Mouse (Mus musculus) ES-CJ7 (cell line): ENCODE data around the gene Rgs12.

Experiments
- DNase-seq: peaks from one replicate; pipeline ENCODE4 v3.0.0; 2011; ENCODE audit warnings: low read depth, low spot score

Gene Rgs12

DNA sequence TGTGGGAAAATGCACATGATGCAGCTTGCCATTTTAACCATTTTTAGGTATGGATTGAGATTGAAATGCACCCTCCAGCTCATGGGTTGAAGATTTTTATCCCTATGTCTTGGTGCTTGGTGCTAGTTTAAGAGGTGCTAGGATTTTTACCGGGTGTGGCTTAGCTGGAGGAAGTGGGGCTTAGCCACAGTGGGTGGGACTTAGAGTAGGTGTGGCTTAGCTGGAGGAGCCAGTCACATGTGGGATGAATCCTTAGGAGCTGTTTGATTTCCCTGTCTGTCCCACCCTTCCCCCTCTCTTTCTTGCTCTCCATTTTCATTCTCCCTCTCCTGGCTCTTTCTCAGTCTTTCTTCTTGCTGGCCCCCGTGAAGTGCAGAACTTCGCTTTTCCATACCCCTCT, 32.5 kb downstream of the Rgs12 start:
- DNase-seq: peak; percentile 69

DNA sequence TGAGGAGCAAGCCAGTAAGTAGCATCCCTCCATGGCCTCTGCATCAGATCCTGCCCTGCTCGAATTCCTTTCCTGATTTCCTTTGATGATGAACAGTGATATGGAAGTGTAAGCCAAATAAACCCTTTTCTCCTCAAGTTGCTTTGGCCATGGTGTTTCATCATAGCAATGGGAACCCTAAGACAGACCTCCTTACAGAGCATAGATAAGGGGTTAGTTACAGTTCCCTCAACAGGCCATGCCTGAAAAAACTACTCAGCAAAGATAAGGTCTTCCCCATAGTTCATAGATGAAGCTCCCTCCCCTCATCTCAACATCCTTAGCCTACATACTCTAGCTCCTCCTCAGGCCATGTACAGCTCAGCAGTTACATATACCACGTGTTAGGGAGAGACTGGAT, 35.7 kb downstream of the Rgs12 start:
- DNase-seq: no peak

DNA sequence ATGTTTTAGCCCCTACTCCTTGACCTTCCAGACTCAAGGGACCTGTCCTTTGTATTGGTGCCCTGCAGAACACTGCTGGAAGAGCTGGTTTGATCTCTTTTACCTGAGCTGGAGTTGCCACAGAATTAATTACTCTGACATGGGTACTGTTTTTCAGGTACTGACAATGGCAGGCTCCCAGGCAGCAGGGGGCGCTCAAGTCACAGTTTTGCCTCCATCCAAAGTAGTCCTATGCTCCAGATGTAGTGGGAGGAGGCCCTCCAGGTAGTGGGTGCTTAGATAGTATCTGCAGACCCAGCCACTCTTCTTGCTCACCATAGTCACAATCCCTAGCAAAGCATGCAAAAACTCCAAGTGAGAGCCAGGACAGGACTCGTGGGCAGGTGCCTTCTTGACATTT, 36.6 kb downstream of the Rgs12 start:
- peak; percentile 63 for DNase-seq

DNA sequence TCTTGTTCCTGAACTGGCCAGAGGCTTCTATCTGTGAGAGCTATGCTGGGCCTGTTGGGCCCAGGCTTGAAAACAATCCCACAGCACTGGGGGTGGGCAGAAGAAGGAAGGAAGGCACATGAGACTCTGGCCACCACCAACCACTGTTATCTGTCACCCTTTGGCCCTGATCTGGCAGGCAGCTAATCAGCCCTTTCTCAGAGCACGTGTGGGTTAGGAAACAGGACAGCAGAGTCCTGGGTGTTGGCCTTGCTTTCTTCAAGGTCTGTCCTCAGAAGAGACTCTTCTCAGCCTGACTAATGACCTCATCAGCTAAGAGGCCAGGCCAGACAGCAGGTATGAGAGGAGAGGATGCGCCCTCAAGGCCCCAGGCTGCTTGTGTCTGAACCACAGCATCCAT, 38.2 kb downstream of the Rgs12 start:
- no peak for DNase-seq

DNA sequence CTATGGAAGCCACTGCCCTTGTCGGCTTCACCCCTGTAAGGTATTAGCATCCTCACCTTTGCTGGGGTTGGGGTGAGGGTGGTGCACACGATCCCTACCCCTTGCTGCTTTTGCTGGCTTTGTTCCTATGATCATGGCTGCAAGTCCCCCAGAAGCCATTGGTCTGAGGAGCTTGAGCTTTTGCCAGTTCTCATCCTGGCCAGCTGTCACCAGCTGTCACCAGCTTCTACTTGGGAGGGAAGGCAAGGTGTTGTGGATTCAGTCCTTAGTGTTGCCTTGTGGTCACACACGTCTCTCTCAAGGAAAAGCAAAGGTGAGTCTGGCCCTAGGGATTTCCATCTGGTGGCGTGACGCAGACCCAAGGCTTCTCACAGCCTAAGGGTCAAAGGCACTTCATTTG, 39.4 kb downstream of the Rgs12 start:
- no peak for DNase-seq

DNA sequence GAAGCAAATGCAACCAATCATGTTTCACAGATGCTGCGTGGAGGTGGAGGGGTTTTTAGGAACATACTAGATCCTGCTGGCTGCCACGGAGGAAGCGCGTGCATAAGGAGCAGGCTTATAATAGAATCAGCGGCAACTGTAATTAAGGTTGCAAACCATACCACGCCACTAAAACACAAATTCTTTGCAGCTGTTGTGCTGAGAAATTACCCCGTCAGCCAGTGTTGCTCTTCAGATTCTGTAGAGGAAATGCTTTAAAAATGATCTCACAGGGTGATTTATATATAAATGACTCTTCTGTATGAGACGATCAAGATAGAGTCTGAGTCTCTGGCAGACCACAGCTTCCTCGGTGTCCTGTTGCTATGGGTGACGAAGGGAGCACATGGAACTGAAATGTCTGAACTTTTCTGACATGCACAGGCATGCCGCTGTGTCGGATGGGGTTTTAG, 40.1 kb downstream of the Rgs12 start:
- no peak for DNase-seq

DNA sequence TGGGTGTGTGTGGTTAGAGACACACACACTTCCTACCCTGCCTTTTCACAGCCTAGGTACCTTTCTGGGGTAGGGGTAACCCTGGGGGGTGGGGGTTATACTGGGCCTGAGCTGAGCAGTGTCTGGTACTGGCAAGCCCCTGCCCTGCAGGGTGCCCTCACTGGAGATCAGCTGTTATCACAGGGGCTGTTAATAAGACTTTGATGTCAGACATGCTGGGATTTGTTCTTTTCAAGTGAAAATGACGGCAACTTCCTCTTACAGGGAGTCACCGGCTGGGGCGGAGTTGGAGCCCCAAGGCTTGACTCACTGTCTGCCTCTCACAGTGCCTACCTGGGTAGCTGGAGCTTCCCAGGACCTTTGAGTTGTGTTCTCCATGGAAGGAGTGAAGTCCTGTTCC, 49.5 kb downstream of the Rgs12 start:
- DNase-seq: peak; percentile 81

DNA sequence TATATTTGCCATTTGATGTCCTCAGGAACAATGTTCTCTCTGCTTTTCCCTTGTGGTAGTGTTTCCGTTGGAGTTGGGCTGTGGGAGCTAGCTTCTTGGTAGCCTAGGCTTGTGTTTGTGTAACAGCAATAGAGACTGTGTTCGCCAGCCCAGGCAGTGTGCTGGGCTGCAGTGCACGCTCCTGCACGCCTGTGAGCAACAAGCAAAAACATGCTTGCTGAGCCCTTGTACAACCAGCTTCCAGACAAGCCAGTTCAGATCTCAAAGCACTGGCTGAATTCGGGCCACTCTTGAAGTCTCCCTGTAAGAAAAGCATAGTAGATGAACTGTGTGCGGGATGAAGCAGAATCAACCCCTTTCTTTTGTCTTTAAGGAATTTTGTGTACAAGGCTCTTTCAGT, 50.0 kb downstream of the Rgs12 start:
- no peak for DNase-seq

DNA sequence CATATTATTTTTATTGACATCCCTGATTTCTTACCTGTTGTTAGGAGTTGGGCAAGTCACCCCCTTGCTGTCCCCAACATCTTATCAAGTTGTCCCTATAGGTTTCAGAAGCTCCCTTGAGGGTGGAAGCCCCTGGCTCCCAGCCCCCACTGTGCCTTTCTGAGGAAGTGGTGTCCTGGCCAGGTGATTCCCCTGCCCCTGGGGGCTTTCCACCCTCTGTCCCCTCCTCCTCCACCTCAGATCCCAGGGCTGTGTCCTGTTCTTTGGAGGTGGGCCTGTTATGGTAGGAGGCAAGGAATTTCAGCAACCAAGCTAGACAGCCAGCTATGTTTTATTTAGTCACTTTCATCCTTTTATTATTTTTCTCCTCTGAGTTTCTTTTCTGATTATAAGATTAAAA, 51.1 kb downstream of the Rgs12 start:
- DNase-seq: no peak

DNA sequence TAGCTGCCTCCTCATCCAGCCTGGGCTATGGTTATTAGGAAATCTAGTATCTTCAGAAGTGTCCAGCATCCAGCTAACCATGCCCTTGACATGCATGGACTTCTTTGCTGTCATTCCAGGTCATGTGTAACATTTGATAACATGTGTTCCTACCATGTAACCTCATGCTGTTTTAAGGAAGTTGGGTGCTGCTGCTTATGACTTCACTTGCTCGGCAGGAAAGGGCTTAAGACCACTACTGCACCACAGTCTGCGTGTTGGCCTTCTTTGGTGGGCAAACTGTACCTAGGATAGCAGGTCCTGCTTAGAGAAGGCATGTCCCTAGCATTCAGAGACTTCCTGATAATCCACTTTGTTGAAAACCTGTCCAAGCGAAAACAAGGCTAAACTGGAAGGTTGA, 51.9 kb downstream of the Rgs12 start:
- no peak for DNase-seq

DNA sequence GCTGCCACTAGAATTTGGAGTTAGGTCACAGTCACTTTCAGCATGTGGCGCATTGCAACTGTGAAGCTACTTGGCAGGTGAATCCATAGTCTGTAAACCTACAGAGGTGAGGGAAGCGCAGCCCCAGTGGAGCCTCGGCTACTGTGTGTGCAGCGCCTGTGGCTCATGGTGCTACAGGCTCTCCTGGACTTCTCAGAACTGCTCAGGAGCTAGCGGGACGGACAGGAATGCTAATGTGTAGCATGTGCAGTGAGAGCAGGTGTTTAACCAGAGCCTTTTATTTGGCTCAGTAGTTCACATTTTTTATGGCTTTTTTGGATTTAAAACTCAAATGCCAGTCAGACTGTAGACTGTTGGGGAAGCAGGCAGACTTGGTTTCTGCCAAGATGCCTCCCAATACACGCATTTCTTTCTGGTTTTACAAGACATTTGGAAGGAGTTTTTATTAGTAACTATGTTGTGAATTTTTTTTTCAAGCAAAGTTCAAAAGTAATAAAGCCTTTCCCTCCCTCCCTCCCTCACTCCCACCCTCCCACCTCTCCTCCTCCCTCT, 54.4 kb downstream of the Rgs12 start:
- DNase-seq: no peak

DNA sequence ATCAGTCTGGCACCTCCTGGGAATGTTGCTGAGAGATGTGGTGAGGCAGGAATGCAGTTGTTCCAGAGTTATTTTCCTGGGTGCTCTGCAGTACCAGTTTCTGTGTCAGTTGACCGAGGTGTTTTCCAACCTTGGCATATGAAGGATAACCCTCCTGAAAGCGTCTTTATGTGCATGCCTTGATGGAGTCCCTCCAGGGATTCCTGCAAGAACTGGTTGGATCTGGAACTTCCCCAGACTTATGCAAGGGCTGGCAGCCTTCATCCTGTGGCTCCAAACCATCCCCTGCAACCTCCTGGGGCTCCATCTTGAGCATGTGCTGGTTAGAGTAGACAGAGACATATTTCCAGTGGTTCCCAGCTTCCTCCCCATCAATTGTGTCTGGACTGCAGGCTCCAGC, 55.5 kb downstream of the Rgs12 start:
- DNase-seq: no peak

DNA sequence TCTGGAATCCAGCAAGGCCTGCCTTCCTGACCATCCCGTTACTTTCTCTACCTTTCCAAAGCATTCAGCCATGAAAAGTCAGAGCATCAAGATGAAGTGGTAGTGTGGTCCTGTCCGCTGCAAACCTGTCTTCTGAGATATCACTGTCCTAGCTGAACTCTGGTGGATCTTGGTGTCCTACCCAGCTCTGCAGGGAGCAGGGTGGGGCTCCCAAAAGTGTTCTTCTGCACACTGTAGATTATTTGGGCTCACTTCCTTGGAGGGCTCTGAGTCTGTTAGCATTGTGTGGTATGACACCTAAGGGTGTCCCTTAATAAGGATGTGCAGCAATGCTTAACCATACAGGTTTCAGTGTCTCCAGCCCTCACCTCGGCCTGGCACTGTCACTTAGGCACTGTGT, 56.4 kb downstream of the Rgs12 start:
- DNase-seq: no peak

DNA sequence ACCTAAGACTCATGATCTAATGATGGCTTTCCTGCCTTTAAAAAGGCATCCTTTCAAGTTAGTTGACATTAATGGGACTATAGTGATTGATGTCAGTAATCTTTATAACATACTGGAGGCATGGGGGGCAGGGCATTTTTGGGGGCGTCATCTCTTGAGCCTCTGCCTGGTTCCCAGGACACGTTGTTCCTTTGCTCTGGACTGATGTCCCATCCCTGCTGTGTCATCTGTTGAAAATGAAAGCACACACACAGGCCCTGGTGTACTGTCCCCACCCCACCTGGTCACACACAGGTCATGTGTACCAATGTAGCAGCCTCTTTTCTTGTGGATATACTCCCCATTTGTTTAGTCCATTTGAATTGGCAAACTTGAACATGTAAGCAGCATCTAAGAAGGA, 57.4 kb downstream of the Rgs12 start:
- DNase-seq: no peak

DNA sequence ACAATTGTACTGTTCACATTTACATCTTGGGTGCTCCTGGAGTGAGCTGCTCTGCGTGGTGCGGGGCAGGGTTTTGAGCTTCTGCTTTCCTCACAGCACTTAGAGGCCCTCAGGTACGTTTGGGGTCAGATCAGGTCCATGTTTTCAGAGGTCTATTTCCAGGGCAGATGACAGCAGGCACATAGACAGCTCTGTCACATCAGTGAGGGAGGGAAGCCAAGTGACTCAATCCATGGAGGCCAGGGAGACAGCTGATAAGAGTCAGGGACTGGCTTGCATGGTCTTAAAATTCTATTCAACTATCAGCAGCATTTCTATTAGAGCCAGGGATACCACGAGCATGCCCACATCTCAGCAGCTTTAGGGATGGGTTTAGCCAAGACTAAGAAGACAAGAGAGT, 59.9 kb downstream of the Rgs12 start:
- no peak for DNase-seq

DNA sequence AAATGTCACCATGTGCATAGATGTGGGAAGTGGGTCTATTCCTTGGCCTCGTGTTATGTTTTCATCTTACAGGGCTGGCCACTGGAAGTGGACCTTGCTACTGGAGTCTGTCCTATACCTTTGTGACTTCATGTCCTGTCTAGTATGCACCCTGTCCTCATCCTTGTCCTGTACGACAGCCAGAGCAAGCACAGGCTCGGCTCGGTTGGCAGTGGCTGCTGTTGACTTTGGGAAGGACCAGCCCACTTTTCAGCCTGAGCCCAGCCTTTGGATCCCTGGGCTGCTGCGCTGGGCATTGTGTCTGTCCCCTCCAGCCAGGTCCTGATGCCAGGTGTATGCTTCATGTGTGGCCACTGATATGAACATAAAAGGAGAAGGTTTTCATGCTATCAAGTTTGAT, 61.4 kb downstream of the Rgs12 start:
- DNase-seq: no peak

DNA sequence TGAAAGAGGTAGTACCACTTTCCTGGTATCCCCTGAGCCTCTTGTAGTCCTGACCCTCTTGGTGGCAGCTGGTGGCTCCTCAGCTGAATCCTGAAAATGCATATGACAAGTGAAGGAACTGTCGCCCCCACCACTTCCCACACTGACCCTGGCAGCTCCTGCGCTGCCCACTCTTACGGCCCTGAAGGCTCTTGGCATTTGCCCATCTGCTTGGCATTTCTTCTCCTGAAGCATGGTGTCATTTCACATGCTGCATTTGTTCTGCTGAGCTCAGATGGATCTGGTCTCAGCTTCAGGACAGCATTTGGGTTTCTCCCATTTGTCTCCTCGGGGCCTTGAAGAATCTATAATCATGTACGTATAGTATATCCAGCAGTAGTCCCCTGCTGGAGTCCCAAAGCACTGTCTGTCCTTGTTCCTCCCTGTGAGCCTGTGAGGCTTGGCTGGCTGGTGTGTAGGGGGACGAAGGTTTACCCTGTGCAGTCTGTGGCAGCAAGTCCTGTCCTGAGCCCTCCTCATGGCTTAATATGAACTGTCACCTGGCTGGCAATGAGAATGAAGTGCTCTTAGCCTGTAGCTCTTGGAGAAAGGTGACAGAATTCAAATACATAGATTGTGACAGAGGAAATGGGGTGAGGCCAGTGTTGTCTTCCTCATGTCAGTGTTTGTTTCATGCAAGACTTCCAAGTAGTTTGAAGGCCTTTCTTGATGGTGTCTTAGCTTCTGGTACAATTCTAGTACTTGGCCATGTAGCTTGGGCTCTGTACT, 62.1 kb downstream of the Rgs12 start:
- no peak for DNase-seq

DNA sequence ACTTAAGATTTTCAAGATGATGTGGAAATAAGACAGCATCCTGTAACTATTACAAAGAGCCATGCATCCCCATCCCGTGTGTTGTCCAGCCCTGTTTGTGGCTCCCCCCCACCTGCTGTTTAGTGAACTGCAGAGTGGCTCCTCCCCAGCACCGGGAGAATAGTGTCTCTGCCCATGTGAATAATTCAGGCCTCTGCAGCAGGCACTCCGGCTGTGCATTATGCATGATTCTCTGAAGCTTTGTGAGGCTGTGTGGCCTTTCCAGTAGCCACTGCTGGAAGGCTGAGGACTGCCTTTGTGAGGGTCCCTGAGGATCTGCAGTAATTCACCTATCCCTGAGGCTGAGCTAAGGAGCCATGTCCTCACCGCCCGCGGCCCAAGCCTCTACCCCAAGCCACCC, 64.8 kb downstream of the Rgs12 start:
- DNase-seq: no peak

DNA sequence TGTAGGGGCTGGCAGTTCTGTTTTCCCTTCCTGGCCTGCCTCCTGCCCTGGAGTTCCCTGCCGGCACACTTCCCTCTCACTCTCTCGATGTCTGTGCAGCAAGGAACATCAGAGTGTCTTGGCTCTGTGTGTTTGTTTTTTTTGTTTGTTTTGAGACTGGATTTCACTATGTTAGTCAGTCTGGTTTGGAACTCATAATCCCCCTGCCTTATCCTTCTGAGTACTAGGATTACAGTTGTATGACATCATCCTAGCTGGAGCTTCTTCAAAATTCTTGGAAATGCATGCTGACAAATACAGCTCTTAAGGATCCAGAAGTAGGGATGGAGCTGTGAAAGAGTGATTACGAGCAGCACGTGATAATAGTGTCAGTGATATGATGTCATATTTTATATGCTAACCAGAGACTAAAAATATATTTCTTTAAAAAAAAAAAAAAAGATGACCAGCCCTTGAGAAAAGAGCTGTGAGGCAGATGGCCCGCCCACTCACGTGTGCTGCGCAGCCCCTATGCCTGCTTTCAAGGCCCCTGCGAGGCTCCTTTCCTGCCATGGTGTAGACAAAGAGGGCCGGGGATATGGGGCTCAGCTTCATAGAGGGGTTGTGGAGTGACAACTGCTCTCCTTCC, 70.5 kb downstream of the Rgs12 start:
- DNase-seq: no peak

DNA sequence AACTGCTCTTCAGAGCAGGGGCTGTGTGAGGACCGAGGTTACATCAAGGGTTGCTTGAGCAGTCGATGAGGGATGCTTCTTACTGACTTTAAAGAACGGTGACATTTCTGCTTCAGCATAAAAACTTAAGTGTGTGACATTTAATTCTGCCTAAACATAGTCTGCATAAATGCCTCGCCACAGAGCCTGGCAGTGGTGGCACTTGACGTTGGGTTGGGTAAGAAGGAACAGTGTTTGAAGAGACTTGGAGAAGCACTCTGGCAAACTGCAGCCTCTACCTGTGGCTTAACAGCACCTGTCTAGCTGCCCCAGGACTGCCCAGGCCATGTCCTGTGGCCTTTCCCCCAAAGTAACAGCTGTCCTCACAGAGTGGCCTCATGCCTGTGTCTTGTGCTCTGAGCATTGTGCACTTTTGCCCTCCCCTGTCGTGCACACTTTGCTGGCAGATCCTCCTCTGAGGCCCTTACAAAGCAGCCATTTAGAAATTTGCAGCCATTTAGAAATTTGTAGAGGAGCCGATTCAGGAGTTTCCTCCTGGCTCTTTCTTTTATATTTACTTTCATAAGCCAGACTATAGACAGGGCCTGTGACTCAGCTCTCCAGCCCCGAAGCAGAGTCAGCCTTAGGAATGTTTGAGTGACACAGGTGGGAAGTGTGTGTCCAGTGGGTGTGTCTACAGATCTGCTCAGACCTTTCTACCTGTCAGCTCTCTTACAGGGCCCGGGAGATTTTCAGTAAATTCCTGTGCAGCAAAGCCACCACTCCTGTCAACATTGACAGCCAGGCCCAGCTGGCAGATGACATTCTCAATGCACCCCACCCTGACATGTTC, 71.4 kb downstream of the Rgs12 start:
- no peak for DNase-seq

DNA sequence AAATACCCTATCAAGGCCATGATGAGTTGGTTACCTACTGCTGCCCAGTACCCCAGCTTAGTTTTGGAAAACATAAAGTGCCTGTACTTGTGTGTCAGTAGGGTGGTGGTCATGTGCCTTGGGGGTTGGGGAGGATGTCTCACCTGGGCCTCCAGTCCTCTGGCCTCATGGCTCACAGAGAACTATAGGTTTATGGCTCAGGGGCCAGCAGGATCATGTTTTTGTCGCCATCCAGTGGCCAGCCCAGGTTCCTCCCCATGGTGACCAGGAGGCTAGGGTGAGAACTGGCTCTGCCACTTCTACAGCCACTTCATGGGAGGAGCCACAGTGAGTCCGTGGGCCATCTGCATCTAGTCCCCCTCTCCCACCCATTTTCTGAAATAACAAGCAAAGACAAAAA, 75.7 kb downstream of the Rgs12 start:
- peak; percentile 21 for DNase-seq

DNA sequence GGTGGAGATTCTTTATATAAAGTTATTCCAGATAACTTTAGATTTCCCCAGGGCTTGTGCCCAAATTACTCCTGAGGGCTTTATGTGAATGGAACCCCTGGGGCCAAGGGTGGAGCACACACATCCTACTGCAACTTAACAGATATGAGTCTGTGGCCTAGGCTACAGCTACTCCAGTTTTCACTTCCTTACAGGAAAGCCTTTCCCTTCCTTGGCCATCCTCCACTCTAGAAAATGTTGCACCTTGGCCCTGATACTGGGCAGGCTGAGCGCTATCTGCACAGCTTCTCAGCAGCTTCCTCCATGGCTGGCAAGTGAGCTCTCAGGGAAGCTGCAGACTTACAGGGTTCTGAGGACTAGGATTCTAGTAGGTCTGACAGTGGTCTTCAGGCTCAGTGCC, 80.1 kb downstream of the Rgs12 start:
- no peak for DNase-seq
